ENCODE assay signal across 8 mouse cellular contexts in genomic region chr9:110071843-110072242, GRCm38 (mm10). TPM values are rescaled to one million over a fixed set of nuclear protein-coding genes. Genes with fewer than 3 reads are reported as not detected.
DNase-seq lines count a peak whose midpoint lies in the region; ATAC-seq and TF ChIP-seq lines count a peak whose summit lies in the region.
"Had no signal": no experiment of that assay in that cellular context is flagged by ENCODE, and none has a peak within 500 bp of the region (broad histone marks: within the 10 kb centered on the region; RNA-seq: fewer than 3 reads in every experiment).

No protein-coding gene starts in this region.

- peak; percentile 24; the same call in 1 of the 2 replicates for ATAC-seq in embryonic facial prominence, embryonic 14.5 days (ENCODE audit: low read depth)
- peak; percentile 33; the same call in 1 of the 2 replicates for ATAC-seq in hindbrain, embryonic 11.5 days (ENCODE audit: low FRiP score)

- peak; percentile 87 for DNase-seq in MN1 (ENCODE audit: low spot score)
- peak; percentile 69 for DNase-seq in embryonic facial prominence, embryonic 14.5 days (ENCODE audit: low spot score)
- peak; percentile 87 for DNase-seq in hindbrain, embryonic 11.5 days (ENCODE audit: low spot score)
- DNase-seq in layer of hippocampus, adult 9-11 months: peak; percentile 86
- peak; percentile 67 to 83 for DNase-seq in lung, postnatal 4 days
- DNase-seq in right cerebral cortex, postnatal 10 days (ENCODE audit: low spot score in 2 of 2): peak; percentile 86 to 90

- peak overlapping the region; percentile 32; the same call in 1 of the 2 replicates for H3K27ac ChIP-seq in bone marrow macrophage, adult 2 months (ENCODE audit: insufficient read depth, low read depth, low read length)
- H3K27ac ChIP-seq in embryonic facial prominence, embryonic 14.5 days (replicated peaks; ENCODE audit: low read depth, low read length): no peak overlapping the region
- no peak overlapping the region for H3K27ac ChIP-seq in hindbrain, embryonic 11.5 days (ENCODE audit: low read depth, low read length)
- H3K27ac ChIP-seq: lung, embryonic 15.5 days had no signal

- WGBS in embryonic facial prominence, embryonic 14.5 days: 0% methylated on average over 1 of the region's 1 CpGs
- 6% methylated on average over 1 of the region's 1 CpGs for WGBS in hindbrain, embryonic 11.5 days

- no peak for TF ChIP-seq POLR2A in bone marrow macrophage, adult 2 months (IDR thresholded peaks at IDR 0.05; ENCODE audit: borderline replicate concordance, low read depth, low read length)

- H3K27me3 ChIP-seq in embryonic facial prominence, embryonic 14.5 days (replicated peaks; ENCODE audit: control insufficient read depth, insufficient read depth, low read length): no peaks in the 10 kb centered on the region
- no peaks in the 10 kb centered on the region for H3K27me3 ChIP-seq in hindbrain, embryonic 11.5 days (ENCODE audit: control insufficient read depth, insufficient read depth, low read length)
- H3K27me3 ChIP-seq: lung, embryonic 15.5 days had no signal

- no peak overlapping the region for H3K9ac ChIP-seq in embryonic facial prominence, embryonic 14.5 days (ENCODE audit: low read depth, low read length)
- no peak overlapping the region for H3K9ac ChIP-seq in hindbrain, embryonic 11.5 days (ENCODE audit: low read depth, low read length)
- H3K9ac ChIP-seq: lung, embryonic 15.5 days had no signal

- peaks cover 16% of the 10 kb centered on the region for H3K4me1 ChIP-seq in bone marrow macrophage, adult 2 months (ENCODE audit: control insufficient read depth, insufficient read depth, low read length)
- H3K4me1 ChIP-seq in embryonic facial prominence, embryonic 14.5 days (ENCODE audit: control insufficient read depth, insufficient read depth, low read length): no peaks in the 10 kb centered on the region
- no peaks in the 10 kb centered on the region for H3K4me1 ChIP-seq in hindbrain, embryonic 11.5 days (replicated peaks; ENCODE audit: control insufficient read depth, insufficient read depth, low read length)

- peak; percentile 79 for TF ChIP-seq CTCF in bone marrow macrophage, adult 2 months (IDR thresholded peaks at IDR 0.05; ENCODE audit: low read depth, low read length)

- H3K4me2 ChIP-seq in embryonic facial prominence, embryonic 14.5 days (ENCODE audit: low read depth, low read length): no peak overlapping the region
- no peak overlapping the region for H3K4me2 ChIP-seq in hindbrain, embryonic 11.5 days (replicated peaks; ENCODE audit: low read depth, low read length)
- H3K4me2 ChIP-seq: lung, embryonic 15.5 days had no signal

- H3K4me3 ChIP-seq in bone marrow macrophage, adult 2 months (ENCODE audit: insufficient read depth, low read length): no peak overlapping the region
- no peak overlapping the region for H3K4me3 ChIP-seq in embryonic facial prominence, embryonic 14.5 days (ENCODE audit: low read depth, low read length)
- no peak overlapping the region for H3K4me3 ChIP-seq in hindbrain, embryonic 11.5 days (ENCODE audit: low read depth, low read length)
- H3K4me3 ChIP-seq: lung, embryonic 15.5 days had no signal

- no peaks in the 10 kb centered on the region for H3K9me3 ChIP-seq in embryonic facial prominence, embryonic 14.5 days (ENCODE audit: control insufficient read depth, low read length)
- H3K9me3 ChIP-seq in hindbrain, embryonic 11.5 days (ENCODE audit: control insufficient read depth, low read length): no peaks in the 10 kb centered on the region
- H3K9me3 ChIP-seq: lung, embryonic 15.5 days had no signal

- peaks cover 65% of the 10 kb centered on the region for H3K36me3 ChIP-seq in embryonic facial prominence, embryonic 14.5 days (ENCODE audit: control insufficient read depth, insufficient read depth, low read length)
- H3K36me3 ChIP-seq in hindbrain, embryonic 11.5 days (ENCODE audit: control insufficient read depth, insufficient read depth, low read length): 0 out of 2 replicates have a peak, but pooled peaks cover 2% of the 10 kb centered on the region

RNA-seq across cellular contexts. Expression of gene Smarcc1, which starts 45.7 kb away (rescaled TPM):
- polyA plus RNA-seq in bone marrow macrophage, adult 2 months (2012; ENCODE audit: insufficient read depth, insufficient read length, missing spikeins): 29.7 and 31.9 TPM in 2 replicates
- 105 and 122 TPM in 2 replicates for polyA plus RNA-seq in embryonic facial prominence, embryonic 14.5 days (2014; fragmentation: Nextera tagmentation; extraction: Ambion mirVana)
- polyA plus RNA-seq in hindbrain, embryonic 11.5 days (2014; fragmentation: Nextera tagmentation; extraction: Ambion mirVana): 172 and 253 TPM in 2 replicates

RNA-seq across cellular contexts. Expression of gene Dhx30, which starts 45.8 kb away (rescaled TPM):
- polyA plus RNA-seq in bone marrow macrophage, adult 2 months (2012; ENCODE audit: insufficient read depth, insufficient read length, missing spikeins): 44.1 and 50.5 TPM in 2 replicates
- polyA plus RNA-seq in embryonic facial prominence, embryonic 14.5 days (2014; fragmentation: Nextera tagmentation; extraction: Ambion mirVana): 110 and 120 TPM in 2 replicates
- polyA plus RNA-seq in hindbrain, embryonic 11.5 days (2014; fragmentation: Nextera tagmentation; extraction: Ambion mirVana): 148 and 156 TPM in 2 replicates
